Comparison of ENCODE assay signal across 11 mouse cellular contexts in the genomic region with DNA sequence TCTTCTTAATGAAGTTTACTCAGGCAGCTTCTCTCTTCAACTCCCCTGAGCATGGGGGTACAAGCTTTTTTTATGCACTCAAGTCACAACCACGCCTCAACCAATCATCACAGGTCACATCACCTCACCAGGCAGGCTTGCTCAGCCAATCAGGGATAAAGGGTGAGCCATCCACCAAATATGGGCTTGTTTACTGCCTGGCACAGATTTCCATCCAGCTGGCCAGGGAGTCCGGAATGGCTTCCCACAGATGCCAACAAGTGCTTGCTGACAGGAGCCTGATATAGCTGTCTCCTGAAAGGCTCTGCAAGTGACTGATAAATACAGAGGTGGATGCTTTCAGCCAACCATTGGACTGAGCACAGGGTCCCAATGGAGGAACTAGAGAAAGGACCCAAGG. TPM values are rescaled to one million over a fixed set of nuclear protein-coding genes. Genes with fewer than 3 reads are reported as not detected.
"Had no signal": no experiment of that assay in that cellular context is flagged by ENCODE, and none has a peak within 500 bp of the region (broad histone marks: within the 10 kb centered on the region; RNA-seq: fewer than 3 reads in every experiment).

No protein-coding gene starts in this region.

RNA-seq across cellular contexts. Expression of a gene that starts 11.2 kb away (rescaled TPM):
- total RNA-seq: common myeloid progenitor, adult 5-6 weeks; gastrocnemius, adult 18-20 months; gastrocnemius, adult 2 months; gastrocnemius, adult 8-10 months; gastrocnemius, postnatal 14 days; gastrocnemius, postnatal 25 days; gastrocnemius, postnatal 36 days; gastrocnemius, postnatal 4 days; granulocyte monocyte progenitor cell, adult 5-6 weeks had no signal
- polyA plus RNA-seq: erythroblast, embryonic 14.5 days; heart, embryonic 10.5 days had no signal
